Mouse (Mus musculus): ENCODE results near the gene Nkx1-2. TPM values are rescaled to one million over a fixed set of nuclear protein-coding genes. Genes with fewer than 3 reads are reported as not detected.

Nkx1-2 gene
- total and polyA plus RNA-seq, 3 experiments, result 0.04 TPM; not detected in 2

- TF ChIP-seq MAX (IDR thresholded peaks at IDR 0.05; ENCODE audit: low read length) (no peak), EP300 (IDR thresholded peaks at IDR 0.05; ENCODE audit: low read length) (peak; percentile 23; the same call in 1 of the 2 replicates)
- H3K27ac ChIP-seq (ENCODE audit: insufficient read depth, low read depth), result no peak overlapping the region
- dilution Hi-C loops (cut with MboI; ENCODE audit: extremely low pct_ligation_motif_present, extremely low pct_unique_long_range_greater_than_20kb, low sequenced_read_pairs) (no loop called here), in situ Hi-C loops (cut with MboI; ENCODE audit: low pct_ligation_motif_present, low pct_unique_long_range_greater_than_20kb, low sequenced_read_pairs) (no loop called here)
- no peaks in the 10 kb centered on the region for H3K79me2 ChIP-seq (replicated peaks; ENCODE audit: control insufficient read depth, extremely low read depth, insufficient read depth, poor library complexity, severe bottlenecking)
- no peak for DNase-seq (ENCODE audit: extremely low read depth)
- H3K27me3 ChIP-seq (replicated peaks), result no peaks in the 10 kb centered on the region
- H3K4me2 ChIP-seq (ENCODE audit: insufficient read depth, low read depth, poor library complexity, severe bottlenecking), result no peak overlapping the region
- no peaks in the 10 kb centered on the region for H3K9me3 ChIP-seq (replicated peaks; ENCODE audit: low read length)
- peaks cover 11 to 37% of the 10 kb centered on the region in 2 experiments for H3K4me1 ChIP-seq (ENCODE audit: control insufficient read depth in 1 of 2, insufficient read depth in 2 of 2)
- H3K4me3 ChIP-seq (replicated peaks in 1 of 3; ENCODE audit: low read depth in 2 of 3, low read length in 2 of 3, poor library complexity in 1 of 3), result no peak overlapping the region
- no peak overlapping the region for H3K9ac ChIP-seq (ENCODE audit: insufficient read depth, low read depth)
- H3K36me3 ChIP-seq (replicated peaks in 1 of 2; ENCODE audit: control insufficient read depth in 1 of 2, insufficient read depth in 1 of 2, low read length in 1 of 2), result peaks cover 0 to 19% of the 10 kb centered on the region in 2 experiments
Observed at GRCm38 (mm10) chr7:132631313-132631712, 31.9 kb upstream of the Nkx1-2 start.

GRCm38 (mm10) chr7:132627448-132627847, 28.0 kb upstream of the Nkx1-2 start:
- TF ChIP-seq SIN3A (IDR thresholded peaks at IDR 0.05; ENCODE audit: low read length), result no peak
- TF ChIP-seq BHLHE40 (IDR thresholded peaks at IDR 0.05; ENCODE audit: low read depth, low read length), result 0 out of 2 replicates have a peak, but pooled peaks have one; percentile 19
- dilution Hi-C loops (cut with MboI; ENCODE audit: extremely low pct_ligation_motif_present, extremely low pct_unique_long_range_greater_than_20kb, low sequenced_read_pairs), result no loop called here
- no peak overlapping the region for H3K9ac ChIP-seq (ENCODE audit: insufficient read depth, low read depth)
- H3K4me3 ChIP-seq (replicated peaks in 1 of 3; ENCODE audit: low read depth in 2 of 3, low read length in 2 of 3, poor library complexity in 1 of 3), result no peak overlapping the region
- no peak overlapping the region for H3K4me2 ChIP-seq (ENCODE audit: insufficient read depth, low read depth, poor library complexity, severe bottlenecking)
- H3K27ac ChIP-seq (ENCODE audit: insufficient read depth, low read depth), result no peak overlapping the region
- in situ Hi-C loops (cut with MboI; ENCODE audit: low pct_ligation_motif_present, low pct_unique_long_range_greater_than_20kb, low sequenced_read_pairs), result no loop called here
- no peaks in the 10 kb centered on the region for H3K79me2 ChIP-seq (replicated peaks; ENCODE audit: control insufficient read depth, extremely low read depth, insufficient read depth, poor library complexity, severe bottlenecking)
- H3K4me1 ChIP-seq (ENCODE audit: control insufficient read depth in 1 of 2, insufficient read depth in 2 of 2), result peaks cover 11 to 31% of the 10 kb centered on the region in 2 experiments
- H3K27me3 ChIP-seq (replicated peaks), result no peaks in the 10 kb centered on the region
- no peaks in the 10 kb centered on the region for H3K9me3 ChIP-seq (replicated peaks; ENCODE audit: low read length)
- peaks cover 0 to 2% of the 10 kb centered on the region in 2 experiments for H3K36me3 ChIP-seq (replicated peaks in 1 of 2; ENCODE audit: control insufficient read depth in 1 of 2, insufficient read depth in 1 of 2, low read length in 1 of 2)
- DNase-seq (ENCODE audit: extremely low read depth), result no peak

- Histone ChIP-seq H3K27me3 (replicated peaks) (no peaks in the 10 kb centered on the region), H3K4me1 (ENCODE audit: control insufficient read depth in 1 of 2, insufficient read depth in 2 of 2) (peaks cover 3 to 18% of the 10 kb centered on the region in 2 experiments), H3K9me3 (replicated peaks; ENCODE audit: low read length) (no peaks in the 10 kb centered on the region), H3K36me3 (replicated peaks in 1 of 2; ENCODE audit: control insufficient read depth in 1 of 2, insufficient read depth in 1 of 2, low read length in 1 of 2) (peaks cover 0 to 4% of the 10 kb centered on the region in 2 experiments), H3K27ac (ENCODE audit: insufficient read depth, low read depth) (no peak overlapping the region), H3K4me3 (replicated peaks in 1 of 3; ENCODE audit: low read depth in 2 of 3, low read length in 2 of 3, poor library complexity in 1 of 3) (no peak overlapping the region), H3K4me2 (ENCODE audit: insufficient read depth, low read depth, poor library complexity, severe bottlenecking) (no peak overlapping the region), H3K9ac (ENCODE audit: insufficient read depth, low read depth) (no peak overlapping the region), H3K79me2 (replicated peaks; ENCODE audit: control insufficient read depth, extremely low read depth, insufficient read depth, poor library complexity, severe bottlenecking) (no peaks in the 10 kb centered on the region)
- in situ Hi-C loops (cut with MboI; ENCODE audit: low pct_ligation_motif_present, low pct_unique_long_range_greater_than_20kb, low sequenced_read_pairs), result no loop called here
- DNase-seq (ENCODE audit: extremely low read depth), result no peak
- TF ChIP-seq ZMIZ1 (IDR thresholded peaks at IDR 0.05; ENCODE audit: low read depth, low read length), result no peak
- no peak for TF ChIP-seq E2F4 (IDR thresholded peaks at IDR 0.05; ENCODE audit: insufficient replicate concordance, low read depth, low read length)
- TF ChIP-seq RAD21 (IDR thresholded peaks at IDR 0.05; ENCODE audit: low read depth, low read length), result no peak
- dilution Hi-C loops (cut with MboI; ENCODE audit: extremely low pct_ligation_motif_present, extremely low pct_unique_long_range_greater_than_20kb, low sequenced_read_pairs), result no loop called here
Observed at GRCm38 (mm10) chr7:132626174-132626573, 26.7 kb upstream of the Nkx1-2 start.
